Mouse (Mus musculus) hematopoietic stem cell, adult 5-6 weeks (primary cell): ENCODE measurements around the gene Slc25a47. TPM values are rescaled to one million over a fixed set of nuclear protein-coding genes. Genes with fewer than 3 reads are reported as not detected.
"Not testable (repeated sequence)": the region's sequence is repeated elsewhere in the genome, so short reads cannot be mapped to it uniquely, and the experiment has no call there.

Experiments used
- ATAC-seq, 2 experiments: fragments of 125-278 bp in 1 of 2; replicated peaks in 1 of 2; 2 replicates each; pipeline ENCODE4 v1.8.0; 2016 to 2017; ENCODE audit warnings: inconsistent platforms in 2 of 2, mild to moderate bottlenecking in 2 of 2, moderate number of reproducible peaks in 2 of 2, low read depth in 1 of 2, moderate TSS enrichment in 1 of 2; ENCODE audit not compliant: low FRiP score in 2 of 2, poor library complexity in 2 of 2, severe bottlenecking in 2 of 2, insufficient read depth in 1 of 2, low TSS enrichment in 1 of 2
- total RNA-seq: library from RNA; stranded (forward); fragments of 172-1452, 232-1000 nt; gene quantifications from 2 replicates; pipeline ENCODE4 v1.2.3, GENCODE M21; 2017

The Slc25a47 gene
- total RNA-seq, 1 experiment from 2014 or later, result 3.4 TPM

GRCm38 (mm10) chr12:108848033-108848432 is 12.2 kb downstream of the Slc25a47 start:
- ATAC-seq, result not testable (repeated sequence)

- no peak for ATAC-seq
Measured at GRCm38 (mm10) chr12:108849488-108850022, 13.7 kb downstream of the Slc25a47 start.

- no peak for ATAC-seq
Measured at GRCm38 (mm10) chr12:108850129-108850528, 14.3 kb downstream of the Slc25a47 start.

- no peak for ATAC-seq
Measured at GRCm38 (mm10) chr12:108850886-108851285, 15.0 kb downstream of the Slc25a47 start.

- ATAC-seq, result no peak
Measured at GRCm38 (mm10) chr12:108852822-108853221, 17.0 kb downstream of the Slc25a47 start.

- no peak for ATAC-seq
Measured at GRCm38 (mm10) chr12:108855081-108855480, 19.2 kb downstream of the Slc25a47 start.

GRCm38 (mm10) chr12:108856186-108856585 is 20.3 kb downstream of the Slc25a47 start:
- ATAC-seq, result no peak

- no peak for ATAC-seq
Measured at GRCm38 (mm10) chr12:108857109-108857508, 21.3 kb downstream of the Slc25a47 start.

GRCm38 (mm10) chr12:108857589-108858184 is 21.8 kb downstream of the Slc25a47 start:
- no peak for ATAC-seq

- no peak for ATAC-seq
Measured at GRCm38 (mm10) chr12:108858486-108858885, 22.6 kb downstream of the Slc25a47 start.

GRCm38 (mm10) chr12:108865007-108865494 is 29.2 kb downstream of the Slc25a47 start:
- ATAC-seq, result no peak

GRCm38 (mm10) chr12:108869575-108869974 is 33.7 kb downstream of the Slc25a47 start:
- ATAC-seq, result no peak

- ATAC-seq, result no peak
Measured at GRCm38 (mm10) chr12:108873122-108873521, 37.3 kb downstream of the Slc25a47 start.

GRCm38 (mm10) chr12:108879138-108879537 is 43.3 kb downstream of the Slc25a47 start:
- ATAC-seq, result no peak

- ATAC-seq, result no peak
Measured at GRCm38 (mm10) chr12:108880606-108881005, 44.8 kb downstream of the Slc25a47 start.

- no peak for ATAC-seq
Measured at GRCm38 (mm10) chr12:108881192-108881591, 45.3 kb downstream of the Slc25a47 start.

- ATAC-seq, result no peak
Measured at GRCm38 (mm10) chr12:108882776-108883175, 46.9 kb downstream of the Slc25a47 start.

- ATAC-seq, result no peak
Measured at GRCm38 (mm10) chr12:108885906-108886305, 50.1 kb downstream of the Slc25a47 start.

GRCm38 (mm10) chr12:108887077-108887476 is 51.2 kb downstream of the Slc25a47 start:
- no peak for ATAC-seq
